Mouse (Mus musculus) intestine, embryonic 15.5 days (tissue): Measurements from ENCODE around the gene Myd88. TPM values are rescaled to one million over a fixed set of nuclear protein-coding genes. Genes with fewer than 3 reads are reported as not detected.
"Not testable (repeated sequence)": the region's sequence is repeated elsewhere in the genome, so short reads cannot be mapped to it uniquely, and the experiment has no call there.

Experiments used
- ATAC-seq: fragments of 200-750 bp; cut with Nextera tagmentation; 2 replicates; pipeline ENCODE4 v1.8.0; 2017; ENCODE audit warnings: moderate TSS enrichment, moderate library complexity
- H3K27ac ChIP-seq: fragments of 300-500 bp; sonication (generic); 2 replicates; pipeline ENCODE4 v1.5.1; 2015; ENCODE audit warnings: mild to moderate bottlenecking, inconsistent platforms
- H3K27me3 ChIP-seq: fragments of 300-500 bp; sonication (generic); replicated peaks from 2 replicates; pipeline ENCODE4 v1.6.1; 2015; ENCODE audit warnings: inconsistent platforms
- H3K36me3 ChIP-seq: fragments of 300-500 bp; sonication (generic); 2 replicates; pipeline ENCODE4 v1.6.1; 2015; ENCODE audit warnings: inconsistent platforms
- H3K4me1 ChIP-seq: fragments of 300-500 bp; sonication (generic); replicated peaks from 2 replicates; pipeline ENCODE4 v1.6.1; 2015; ENCODE audit warnings: inconsistent platforms
- H3K4me2 ChIP-seq: fragments of 300-500 bp; sonication (generic); replicated peaks from 2 replicates; pipeline ENCODE4 v1.6.1; 2015; ENCODE audit warnings: mild to moderate bottlenecking, inconsistent platforms
- H3K4me3 ChIP-seq: fragments of 300-500 bp; sonication (generic); replicated peaks from 2 replicates; pipeline ENCODE4 v1.5.1; 2015; ENCODE audit warnings: inconsistent platforms
- H3K9ac ChIP-seq: fragments of 300-500 bp; sonication (generic); 2 replicates; pipeline ENCODE4 v1.6.1; 2015; ENCODE audit warnings: inconsistent platforms
- H3K9me3 ChIP-seq: fragments of 300-500 bp; sonication (generic); 2 replicates; pipeline ENCODE4 v1.6.1; 2016; ENCODE audit warnings: inconsistent platforms
- WGBS: fragments of 180-500 bp; shearing (Covaris S2); methylation state at CpG from one replicate; pipeline ENCODE4 v1.1.7; 2015; 5-methylcytosine and 5-hydroxymethylcytosine counted together
- polyA plus RNA-seq: library from polyadenylated mRNA; unstranded; fragments of >200 nt; fragmentation: Nextera tagmentation; extraction: Ambion mirVana; gene quantifications from 2 replicates; pipeline ENCODE4 v1.2.1, GENCODE M21; 2015

Gene Myd88
- 29.8 and 32.1 TPM in 2 replicates for polyA plus RNA-seq

DNA sequence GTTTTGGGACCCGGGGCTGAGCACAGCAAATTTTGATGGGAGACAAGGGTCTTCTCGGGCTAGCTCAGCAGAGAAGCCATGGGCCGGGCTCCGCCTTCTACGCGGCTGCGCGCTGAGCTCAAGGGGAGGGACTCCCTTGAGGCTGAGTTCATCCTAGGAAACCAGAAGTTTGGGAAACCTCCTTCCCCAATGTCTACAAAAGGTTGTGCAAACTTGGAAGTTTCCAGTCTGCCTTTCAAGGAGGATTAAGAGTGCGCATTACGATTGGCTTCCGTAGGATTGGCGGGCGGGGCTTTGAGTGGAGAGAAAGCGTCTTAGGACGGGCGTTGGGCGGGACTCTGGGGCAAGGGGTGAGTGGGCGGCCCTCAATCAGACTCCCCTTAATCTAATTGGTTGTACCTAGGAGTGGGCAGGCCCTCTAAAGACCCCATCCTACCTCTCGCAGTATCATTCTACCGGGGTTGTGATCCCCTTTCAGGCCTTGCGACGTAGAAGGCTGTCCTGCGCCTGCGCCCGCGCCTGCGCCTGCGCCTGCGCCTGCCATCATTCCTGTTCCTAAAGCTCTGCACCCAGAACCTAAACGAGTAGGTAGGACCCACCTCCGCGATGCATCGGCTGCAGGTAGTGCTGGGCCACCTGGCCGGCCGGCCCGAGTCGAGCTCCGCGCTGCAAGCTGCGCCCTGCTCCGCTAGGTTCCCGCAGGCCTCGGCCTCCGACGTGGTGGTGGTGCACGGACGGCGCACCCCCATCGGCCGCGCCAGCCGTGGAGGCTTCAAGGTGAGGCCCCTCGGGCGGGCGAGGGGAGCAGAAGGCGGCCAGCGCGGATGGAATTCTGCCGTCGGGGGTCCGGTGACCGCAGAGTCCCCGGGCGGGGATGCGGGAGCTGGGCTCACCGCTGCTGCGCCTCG lies at the start of gene Myd88:
Myd88 (minus strand) TSS at position 503 of the 908 bp plus-strand sequence.
- H3K4me2 ChIP-seq: peak within 1 kb of the TSS; percentile 76
- peak within 1 kb of the TSS; percentile 81 for H3K4me3 ChIP-seq
- peak; percentile 98 for ATAC-seq
- under 1% methylated on average over 68 of the region's 68 CpGs for WGBS
- peaks cover 15% of the 10 kb centered on the region for H3K36me3 ChIP-seq
- H3K27me3 ChIP-seq: no peaks in the 10 kb centered on the region
- peak within 1 kb of the TSS; percentile 78 for H3K9ac ChIP-seq
- H3K4me1 ChIP-seq: peaks cover 21% of the 10 kb centered on the region
- H3K9me3 ChIP-seq: no peaks in the 10 kb centered on the region
- H3K27ac ChIP-seq: peak within 1 kb of the TSS; percentile 94

DNA sequence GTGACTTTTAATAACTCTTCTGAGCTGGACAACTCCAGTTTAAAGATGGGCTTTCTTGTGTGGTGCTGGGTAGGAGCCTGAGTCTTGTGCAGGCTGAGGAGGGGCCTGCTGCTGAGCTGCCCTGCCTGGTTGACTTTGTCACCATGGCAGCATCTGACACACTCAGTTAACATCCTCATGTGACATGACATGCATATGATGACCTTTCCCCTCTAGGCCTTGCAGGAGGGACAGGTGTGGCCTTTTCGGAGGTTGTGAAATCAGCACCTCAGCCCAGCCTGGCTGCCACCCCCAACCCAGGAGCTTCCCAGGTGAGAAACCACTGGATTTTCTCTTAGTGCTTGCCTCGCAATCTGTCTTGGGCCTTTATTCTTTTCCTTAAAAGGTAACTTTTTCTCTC lies 49.0 kb upstream of the Myd88 start:
- Histone ChIP-seq H3K4me2 (no peak overlapping the region), H3K36me3 (no peaks in the 10 kb centered on the region), H3K4me1 (no peaks in the 10 kb centered on the region), H3K27me3 (no peaks in the 10 kb centered on the region), H3K27ac (no peak overlapping the region), H3K9me3 (no peaks in the 10 kb centered on the region), H3K4me3 (no peak overlapping the region), H3K9ac (no peak overlapping the region)
- no peak for ATAC-seq
- 89% methylated on average over 2 of the region's 2 CpGs for WGBS

DNA sequence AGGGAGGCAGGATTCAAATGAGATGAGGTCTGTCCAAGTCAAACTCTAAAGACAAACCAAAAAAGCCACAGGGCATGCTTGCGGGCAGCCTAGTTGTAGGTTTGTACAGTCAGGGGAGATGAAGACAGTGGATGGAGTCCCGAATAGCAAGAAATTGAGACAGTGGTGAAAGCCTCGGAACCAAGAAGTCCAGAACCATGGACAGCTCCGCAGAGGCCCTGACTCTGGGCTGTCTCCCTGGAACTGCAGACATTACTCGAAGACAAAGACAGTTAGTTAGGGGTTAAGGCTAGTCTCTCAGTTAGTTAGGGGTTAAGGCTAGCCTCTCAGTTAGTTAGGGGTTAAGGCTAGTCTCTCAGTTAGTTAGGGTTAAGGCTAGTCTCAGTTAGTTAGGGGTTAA lies 47.7 kb upstream of the Myd88 start:
- H3K9me3 ChIP-seq: no peaks in the 10 kb centered on the region
- no peak overlapping the region for H3K27ac ChIP-seq
- H3K9ac ChIP-seq: no peak overlapping the region
- H3K4me1 ChIP-seq: no peaks in the 10 kb centered on the region
- no peaks in the 10 kb centered on the region for H3K36me3 ChIP-seq
- no peak for ATAC-seq
- H3K27me3 ChIP-seq: no peaks in the 10 kb centered on the region
- WGBS: 47% methylated on average over 5 of the region's 5 CpGs
- H3K4me3 ChIP-seq: no peak overlapping the region
- no peak overlapping the region for H3K4me2 ChIP-seq

DNA sequence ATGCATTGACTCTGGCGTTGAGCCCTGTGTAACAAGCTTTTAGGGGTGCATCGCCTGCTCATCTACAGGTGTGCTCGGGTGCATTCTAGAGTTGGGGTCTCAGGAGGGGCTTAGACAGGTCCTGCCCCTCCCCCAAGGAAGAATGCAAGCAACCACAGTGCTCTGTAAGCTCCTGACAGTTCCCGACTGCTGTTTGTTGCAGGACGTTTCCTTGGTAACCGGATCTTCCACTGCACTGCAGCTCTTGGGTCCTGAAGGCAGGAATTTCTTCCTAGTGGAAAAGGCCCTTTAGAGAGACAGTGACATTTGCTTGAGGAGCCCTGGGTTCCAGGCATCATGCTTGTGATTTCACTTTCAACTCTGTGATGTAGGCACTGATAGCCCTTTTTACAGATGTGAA lies 41.4 kb upstream of the Myd88 start:
- no peaks in the 10 kb centered on the region for H3K4me1 ChIP-seq
- no peak overlapping the region for H3K9ac ChIP-seq
- no peak overlapping the region for H3K4me2 ChIP-seq
- no peaks in the 10 kb centered on the region for H3K27me3 ChIP-seq
- H3K4me3 ChIP-seq: no peak overlapping the region
- WGBS: 60% methylated on average over 6 of the region's 6 CpGs
- H3K9me3 ChIP-seq: no peaks in the 10 kb centered on the region
- H3K27ac ChIP-seq: no peak overlapping the region
- no peaks in the 10 kb centered on the region for H3K36me3 ChIP-seq
- ATAC-seq: no peak

DNA sequence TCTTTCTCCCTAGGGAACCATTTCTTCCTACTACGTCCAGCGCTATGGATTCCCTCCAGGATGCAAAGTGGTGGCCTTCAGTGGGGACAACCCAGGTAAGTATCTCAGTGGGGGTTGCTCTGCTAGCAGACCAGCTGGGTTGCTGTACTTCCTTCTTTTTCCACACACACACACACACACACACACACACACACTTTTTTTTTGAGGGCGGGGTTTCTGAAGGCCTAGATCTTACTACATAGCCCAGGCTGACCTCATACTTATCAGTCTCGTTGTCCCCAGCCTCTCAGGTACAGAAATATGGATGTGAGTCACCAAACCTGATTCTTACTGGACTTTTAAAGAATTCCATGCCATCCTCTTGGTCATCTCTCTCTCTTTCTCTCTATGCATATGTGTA lies 37.0 kb upstream of the Myd88 start:
- no peaks in the 10 kb centered on the region for H3K27me3 ChIP-seq
- 88% methylated on average over 4 of the region's 4 CpGs for WGBS
- H3K4me2 ChIP-seq: no peak overlapping the region
- H3K9me3 ChIP-seq: no peaks in the 10 kb centered on the region
- no peak overlapping the region for H3K9ac ChIP-seq
- no peak overlapping the region for H3K4me3 ChIP-seq
- no peaks in the 10 kb centered on the region for H3K36me3 ChIP-seq
- H3K27ac ChIP-seq: no peak overlapping the region
- H3K4me1 ChIP-seq: no peaks in the 10 kb centered on the region
- ATAC-seq: no peak

DNA sequence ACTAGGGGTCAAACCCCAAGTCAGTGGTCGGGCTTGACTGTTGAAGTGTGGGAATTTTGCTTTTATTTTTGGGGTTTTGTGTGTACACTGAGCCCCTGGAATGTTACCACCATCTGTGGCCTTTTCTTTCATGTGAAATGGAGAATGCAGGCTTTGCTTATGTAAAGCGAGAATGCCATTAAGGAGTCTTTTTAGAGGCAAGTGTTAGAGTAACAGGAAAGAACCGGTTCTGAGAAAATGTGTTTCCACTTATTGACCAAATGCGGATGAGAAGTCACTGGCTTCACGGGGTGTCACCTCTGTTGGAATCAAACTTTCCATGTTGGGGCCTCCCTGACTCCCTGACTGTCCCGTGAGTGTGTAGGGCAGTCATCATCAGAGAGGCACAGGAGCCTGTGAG lies 34.3 kb upstream of the Myd88 start:
- Histone ChIP-seq H3K4me2 (no peak overlapping the region), H3K27me3 (no peaks in the 10 kb centered on the region), H3K9ac (no peak overlapping the region), H3K9me3 (no peaks in the 10 kb centered on the region), H3K4me3 (no peak overlapping the region), H3K36me3 (no peaks in the 10 kb centered on the region), H3K27ac (no peak overlapping the region), H3K4me1 (no peaks in the 10 kb centered on the region)
- ATAC-seq: no peak
- 72% methylated on average over 6 of the region's 6 CpGs for WGBS

DNA sequence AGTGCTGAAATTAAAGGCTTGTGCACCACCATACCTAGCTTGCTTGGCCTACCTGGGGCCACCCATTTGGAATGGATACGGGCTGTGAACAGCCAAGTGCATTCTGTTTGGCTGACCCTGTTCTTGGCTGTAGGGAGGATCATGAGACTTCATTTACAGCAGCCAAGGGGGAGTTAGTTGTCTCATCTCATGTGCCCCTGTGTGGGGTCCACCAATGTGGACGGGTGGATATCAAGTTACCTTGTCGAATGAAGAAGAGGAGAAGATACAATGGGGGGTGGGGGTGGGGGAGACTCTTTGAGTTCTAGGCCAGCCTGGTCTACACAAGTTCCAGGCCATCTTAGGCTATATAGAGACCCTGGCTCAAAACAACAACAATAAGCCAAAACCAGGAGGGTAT lies 33.8 kb upstream of the Myd88 start:
- H3K27ac ChIP-seq: no peak overlapping the region
- no peak overlapping the region for H3K4me2 ChIP-seq
- H3K9ac ChIP-seq: no peak overlapping the region
- no peak for ATAC-seq
- no peaks in the 10 kb centered on the region for H3K4me1 ChIP-seq
- H3K36me3 ChIP-seq: no peaks in the 10 kb centered on the region
- no peaks in the 10 kb centered on the region for H3K27me3 ChIP-seq
- no peaks in the 10 kb centered on the region for H3K9me3 ChIP-seq
- WGBS: 74% methylated on average over 3 of the region's 3 CpGs
- no peak overlapping the region for H3K4me3 ChIP-seq

DNA sequence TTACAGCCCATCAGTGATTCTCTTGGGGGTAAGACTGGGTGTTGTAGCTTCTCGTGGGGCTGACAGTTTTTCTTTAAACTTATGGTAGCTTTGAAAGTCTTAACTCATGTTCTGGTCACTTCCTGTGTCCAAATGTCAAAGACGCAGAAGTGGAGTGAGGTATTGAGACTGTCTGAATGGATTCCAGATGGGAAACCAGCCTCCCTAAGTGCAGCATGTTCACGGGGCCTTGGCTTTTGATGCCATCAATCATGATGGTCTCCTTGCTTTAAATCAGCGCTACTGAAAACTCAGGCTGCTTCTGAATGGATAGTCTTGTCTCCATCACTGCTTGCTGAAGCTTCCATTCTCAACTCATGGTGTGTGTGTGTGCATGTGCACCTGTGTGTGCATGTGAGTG lies 30.0 kb upstream of the Myd88 start:
- Histone ChIP-seq H3K36me3 (peaks cover 7% of the 10 kb centered on the region; the same call in 1 of the 2 replicates), H3K27me3 (no peaks in the 10 kb centered on the region), H3K4me3 (no peak overlapping the region), H3K4me2 (no peak overlapping the region), H3K9ac (no peak overlapping the region), H3K9me3 (no peaks in the 10 kb centered on the region), H3K27ac (no peak overlapping the region), H3K4me1 (no peaks in the 10 kb centered on the region)
- ATAC-seq: no peak
- 75% methylated on average over 4 of the region's 4 CpGs for WGBS

DNA sequence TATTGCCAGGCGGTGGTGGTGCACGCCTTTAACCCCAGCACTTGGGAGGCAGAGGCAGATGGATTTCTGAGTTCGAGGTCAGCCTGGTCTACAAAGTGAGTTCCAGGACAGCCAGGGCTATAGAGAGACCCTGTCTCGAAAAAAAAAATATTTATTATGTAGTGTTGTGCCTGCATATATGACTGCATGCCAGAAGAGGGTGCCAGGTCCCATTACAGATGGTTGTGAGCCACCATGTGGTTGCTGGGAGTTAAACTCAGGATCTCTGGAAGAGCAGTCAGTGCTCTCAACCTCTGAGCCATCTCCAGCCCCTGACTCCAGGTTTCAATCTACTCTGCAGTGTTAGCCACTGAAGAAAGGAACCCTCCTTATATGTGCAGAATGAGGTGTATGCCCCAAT lies 29.6 kb upstream of the Myd88 start:
- H3K36me3 ChIP-seq, H3K27me3 ChIP-seq, H3K4me3 ChIP-seq, H3K9ac ChIP-seq, H3K27ac ChIP-seq, H3K4me2 ChIP-seq, H3K9me3 ChIP-seq, H3K4me1 ChIP-seq, ATAC-seq: not testable (repeated sequence)
- WGBS: 83% methylated on average over 4 of the region's 4 CpGs

DNA sequence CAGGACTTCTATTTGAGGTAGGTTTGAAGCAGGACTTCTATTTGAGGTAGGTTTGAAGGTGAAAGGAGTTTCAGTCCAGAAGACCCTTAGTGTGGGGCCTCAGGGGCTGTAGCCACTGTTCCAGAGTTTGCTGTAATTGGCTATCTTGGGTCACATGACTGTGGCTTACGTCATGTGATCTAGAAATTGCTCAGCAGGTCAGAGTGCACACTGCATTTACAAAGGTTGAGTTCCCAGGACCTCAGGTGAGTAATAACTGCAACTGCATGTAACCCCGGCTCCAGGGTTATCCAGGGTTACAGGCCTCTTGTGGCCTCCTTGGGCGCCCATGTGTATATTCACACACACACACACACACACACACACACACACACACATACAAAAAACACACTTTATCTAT lies 27.2 kb upstream of the Myd88 start:
- Histone ChIP-seq H3K4me1 (no peaks in the 10 kb centered on the region), H3K4me3 (no peak overlapping the region), H3K9ac (no peak overlapping the region), H3K27ac (no peak overlapping the region), H3K36me3 (peaks cover 7% of the 10 kb centered on the region; the same call in 1 of the 2 replicates), H3K27me3 (no peaks in the 10 kb centered on the region), H3K9me3 (no peaks in the 10 kb centered on the region), H3K4me2 (no peak overlapping the region)
- peak; percentile 45; the same call in 1 of the 2 replicates for ATAC-seq
- WGBS: 85% methylated on average over 3 of the region's 3 CpGs

DNA sequence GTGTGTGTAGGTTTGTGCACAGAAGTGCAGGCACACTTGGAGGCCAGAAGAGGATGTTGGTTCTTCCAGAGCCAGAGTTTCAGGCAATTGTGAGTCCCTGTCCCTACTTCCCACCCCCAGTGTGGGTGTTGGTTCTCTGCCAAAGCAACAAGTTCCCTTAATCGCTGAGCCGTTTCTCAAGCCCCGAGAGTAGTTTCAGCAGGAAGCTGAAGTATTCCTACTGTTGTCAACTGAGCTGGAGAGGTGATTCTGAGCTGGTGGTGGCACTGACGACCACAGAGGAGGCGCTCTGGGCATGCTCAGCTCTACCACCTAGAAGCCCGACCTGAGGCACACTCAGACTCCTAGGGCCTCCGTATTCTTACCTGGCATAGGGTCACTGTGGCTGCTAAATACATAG lies 24.1 kb upstream of the Myd88 start, which contains the start of gene Slc22a14:
Slc22a14 (minus strand) TSS at position 270 of the 400 bp plus-strand sequence.
- no peak within 1 kb of the TSS for H3K4me3 ChIP-seq
- no peaks in the 10 kb centered on the region for H3K4me1 ChIP-seq
- H3K9me3 ChIP-seq: no peaks in the 10 kb centered on the region
- H3K4me2 ChIP-seq: no peak within 1 kb of the TSS
- H3K27ac ChIP-seq: no peak within 1 kb of the TSS
- no peak within 1 kb of the TSS for H3K9ac ChIP-seq
- no peaks in the 10 kb centered on the region for H3K27me3 ChIP-seq
- WGBS: 73% methylated on average over 7 of the region's 7 CpGs
- no peak for ATAC-seq
- peaks cover 7% of the 10 kb centered on the region; the same call in 1 of the 2 replicates for H3K36me3 ChIP-seq

DNA sequence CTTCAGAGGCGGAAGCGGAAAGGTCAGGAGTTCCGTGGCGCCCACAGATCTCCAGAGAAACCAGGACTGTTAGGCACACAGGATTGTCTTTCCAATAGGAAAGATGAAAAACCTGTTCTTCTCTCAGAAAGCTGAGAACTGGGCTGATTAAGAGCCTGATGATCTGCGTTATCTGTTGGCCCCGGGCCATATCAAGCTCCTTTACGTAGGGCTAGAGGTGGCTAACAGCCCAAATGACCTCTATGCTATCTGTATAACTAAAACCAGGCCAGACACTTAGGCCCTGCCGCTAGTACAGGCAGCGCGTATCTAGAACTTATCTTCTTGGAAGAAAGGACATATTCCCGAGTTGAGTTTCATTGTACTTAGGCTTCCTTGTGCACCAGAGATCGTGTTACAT lies 22.0 kb upstream of the Myd88 start:
- Histone ChIP-seq H3K4me3 (no peak overlapping the region), H3K9ac (no peak overlapping the region), H3K36me3 (peaks cover 7% of the 10 kb centered on the region; the same call in 1 of the 2 replicates), H3K27ac (no peak overlapping the region), H3K27me3 (no peaks in the 10 kb centered on the region), H3K9me3 (no peaks in the 10 kb centered on the region), H3K4me1 (0 out of 2 replicates have a peak, but pooled peaks cover 2% of the 10 kb centered on the region), H3K4me2 (no peak overlapping the region)
- 74% methylated on average over 12 of the region's 12 CpGs for WGBS
- ATAC-seq: peak; percentile 73

DNA sequence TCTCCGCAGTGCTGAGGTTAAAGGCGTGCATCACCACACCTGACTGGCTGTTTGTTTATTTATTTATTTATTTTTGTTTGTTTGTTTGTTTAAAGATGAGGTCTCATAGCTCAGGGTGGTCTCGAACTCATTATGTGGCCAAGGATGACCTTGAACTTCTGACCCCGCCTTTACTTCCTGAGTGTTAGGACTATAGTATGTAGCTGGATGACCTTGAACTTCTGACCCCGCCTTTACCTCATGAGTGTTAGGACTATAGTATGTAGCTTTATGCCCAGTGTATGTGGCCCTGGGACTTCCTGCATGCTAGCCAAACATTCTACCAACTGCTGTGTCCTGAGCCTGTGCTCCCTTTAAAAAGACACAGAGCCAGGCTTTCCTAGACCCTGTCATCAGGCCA lies 20.2 kb upstream of the Myd88 start:
- no peak overlapping the region for H3K4me2 ChIP-seq
- no peaks in the 10 kb centered on the region for H3K27me3 ChIP-seq
- no peak for ATAC-seq
- 90% methylated on average over 5 of the region's 5 CpGs for WGBS
- no peak overlapping the region for H3K27ac ChIP-seq
- no peaks in the 10 kb centered on the region for H3K9me3 ChIP-seq
- no peak overlapping the region for H3K9ac ChIP-seq
- H3K4me3 ChIP-seq: no peak overlapping the region
- no peaks in the 10 kb centered on the region for H3K36me3 ChIP-seq
- 0 out of 2 replicates have a peak, but pooled peaks cover 6% of the 10 kb centered on the region for H3K4me1 ChIP-seq
